Comparison of ENCODE assay signal across 12 mouse cellular contexts in the genomic region with DNA sequence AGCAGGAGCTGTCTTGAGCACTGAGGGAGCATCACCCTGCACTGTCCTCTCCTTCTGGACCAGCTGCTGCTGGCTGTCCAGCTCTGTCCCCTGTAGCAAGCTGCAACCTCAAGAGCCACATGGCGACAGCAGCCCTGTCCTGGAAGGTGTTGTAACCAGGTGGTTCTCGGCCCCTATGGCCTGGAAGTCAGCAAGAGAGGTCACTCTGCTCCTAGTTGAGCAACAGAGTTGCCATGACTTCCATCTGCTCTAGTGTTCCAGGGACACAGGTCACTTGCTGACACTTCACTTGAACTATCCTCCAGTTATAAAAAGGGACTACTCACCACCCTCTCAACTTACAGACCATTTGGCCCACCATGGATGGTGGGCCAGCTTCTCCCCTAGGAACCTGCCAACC.
"Had no signal": no experiment of that assay in that cellular context is flagged by ENCODE, and none has a peak within 500 bp of the region (broad histone marks: within the 10 kb centered on the region; RNA-seq: fewer than 3 reads in every experiment).

No protein-coding gene starts in this region.

- H3K27ac ChIP-seq: kidney, embryonic 15.5 days; limb, embryonic 12.5 days; liver, embryonic 12.5 days; macrophage; midbrain, embryonic 10.5 days; neural tube, embryonic 12.5 days had no signal

- H3K4me2 ChIP-seq: kidney, embryonic 15.5 days; limb, embryonic 12.5 days; liver, embryonic 12.5 days; neural tube, embryonic 12.5 days had no signal

- H3K36me3 ChIP-seq: kidney, embryonic 15.5 days; limb, embryonic 12.5 days; liver, embryonic 12.5 days; midbrain, embryonic 10.5 days; neural tube, embryonic 12.5 days had no signal

- H3K4me1 ChIP-seq: kidney, embryonic 15.5 days; limb, embryonic 12.5 days; liver, embryonic 12.5 days; midbrain, embryonic 10.5 days; neural tube, embryonic 12.5 days had no signal

- ATAC-seq: inflammation-experienced regulatory T-cells, adult 6 months; liver, embryonic 12.5 days had no signal

- H3K9ac ChIP-seq: kidney, embryonic 15.5 days; limb, embryonic 12.5 days; liver, embryonic 12.5 days; neural tube, embryonic 12.5 days had no signal

- DNase-seq: kidney, adult 18-20 months; kidney, postnatal 25 days; midbrain, embryonic 14.5 days; spleen, adult 18-20 months; thymus, postnatal 4 days had no signal

- H3K9me3 ChIP-seq: kidney, embryonic 15.5 days; limb, embryonic 12.5 days; liver, embryonic 12.5 days; midbrain, embryonic 10.5 days; neural tube, embryonic 12.5 days had no signal

- H3K4me3 ChIP-seq: kidney, embryonic 15.5 days; limb, embryonic 12.5 days; liver, embryonic 12.5 days; midbrain, embryonic 10.5 days; neural tube, embryonic 12.5 days had no signal

- H3K27me3 ChIP-seq: limb, embryonic 12.5 days; liver, embryonic 12.5 days; neural tube, embryonic 12.5 days had no signal
